Mouse (Mus musculus) R1 (cell line): ENCODE data around the gene Eme1.

Experiments used
- DNase-seq: peaks from one replicate; pipeline ENCODE4 v3.0.0-alpha.2; 2018; ENCODE audit warnings: low read depth, low spot score

The Eme1 gene

GRCm38 (mm10) chr11:94646457-94646856 lies 7.3 kb downstream of the Eme1 start:
- DNase-seq: no peak

- no peak for DNase-seq
Measured at GRCm38 (mm10) chr11:94644461-94645219, 9.1 kb downstream of the Eme1 start.

GRCm38 (mm10) chr11:94634431-94634830 lies 19.3 kb downstream of the Eme1 start:
- no peak for DNase-seq

GRCm38 (mm10) chr11:94632988-94633387 lies 20.8 kb downstream of the Eme1 start:
- no peak for DNase-seq

GRCm38 (mm10) chr11:94631969-94632368 lies 21.8 kb downstream of the Eme1 start:
- DNase-seq: no peak

GRCm38 (mm10) chr11:94630199-94631011 lies 23.4 kb downstream of the Eme1 start:
- peak; percentile 83 for DNase-seq

- DNase-seq: no peak
Measured at GRCm38 (mm10) chr11:94629884-94630198, 23.9 kb downstream of the Eme1 start.

GRCm38 (mm10) chr11:94629199-94629883 lies 24.4 kb downstream of the Eme1 start, which contains the start of gene Lrrc59:
TSS of gene Lrrc59 (plus strand) at chr11:94629767.
- peak; percentile 89 for DNase-seq

GRCm38 (mm10) chr11:94622162-94622561 lies 31.6 kb downstream of the Eme1 start:
- no peak for DNase-seq

- DNase-seq: peak; percentile 50
Measured at GRCm38 (mm10) chr11:94621458-94621852, 32.3 kb downstream of the Eme1 start.

GRCm38 (mm10) chr11:94620766-94621457 lies 32.9 kb downstream of the Eme1 start:
- peak; percentile 76 for DNase-seq

- peak; percentile 70 for DNase-seq
Measured at GRCm38 (mm10) chr11:94617646-94618045, 36.1 kb downstream of the Eme1 start.

GRCm38 (mm10) chr11:94615494-94615893 lies 38.3 kb downstream of the Eme1 start:
- DNase-seq: no peak

- DNase-seq: no peak
Measured at GRCm38 (mm10) chr11:94614603-94615002, 39.2 kb downstream of the Eme1 start.

GRCm38 (mm10) chr11:94610744-94611740 lies 42.7 kb downstream of the Eme1 start:
- no peak for DNase-seq

GRCm38 (mm10) chr11:94602356-94602955 lies 51.3 kb downstream of the Eme1 start:
- DNase-seq: no peak

GRCm38 (mm10) chr11:94601321-94602281 lies 52.2 kb downstream of the Eme1 start, which contains the start of gene Acsf2:
TSS of gene Acsf2 (minus strand) at chr11:94601871.
- peak; percentile 90 for DNase-seq

- no peak for DNase-seq
Measured at GRCm38 (mm10) chr11:94600447-94600846, 53.3 kb downstream of the Eme1 start.
